Mouse (Mus musculus) thymus, postnatal 0 days (tissue): ENCODE data around the gene Fancd2os. TPM values are rescaled to one million over a fixed set of nuclear protein-coding genes. Genes with fewer than 3 reads are reported as not detected.

Source experiments
- DNase-seq: peaks from one replicate; pipeline ENCODE4 v3.0.0-alpha.2; 2015; ENCODE audit warnings: low spot score
- polyA plus RNA-seq: library from polyadenylated mRNA; unstranded; fragments of >200 nt; fragmentation: Nextera tagmentation; extraction: Ambion mirVana; gene quantifications from 2 replicates; pipeline ENCODE4 v1.2.1, GENCODE M21; 2015

Gene Fancd2os
- 0.25 TPM in 1 of 2 replicates, not detected in the other for polyA plus RNA-seq

DNA sequence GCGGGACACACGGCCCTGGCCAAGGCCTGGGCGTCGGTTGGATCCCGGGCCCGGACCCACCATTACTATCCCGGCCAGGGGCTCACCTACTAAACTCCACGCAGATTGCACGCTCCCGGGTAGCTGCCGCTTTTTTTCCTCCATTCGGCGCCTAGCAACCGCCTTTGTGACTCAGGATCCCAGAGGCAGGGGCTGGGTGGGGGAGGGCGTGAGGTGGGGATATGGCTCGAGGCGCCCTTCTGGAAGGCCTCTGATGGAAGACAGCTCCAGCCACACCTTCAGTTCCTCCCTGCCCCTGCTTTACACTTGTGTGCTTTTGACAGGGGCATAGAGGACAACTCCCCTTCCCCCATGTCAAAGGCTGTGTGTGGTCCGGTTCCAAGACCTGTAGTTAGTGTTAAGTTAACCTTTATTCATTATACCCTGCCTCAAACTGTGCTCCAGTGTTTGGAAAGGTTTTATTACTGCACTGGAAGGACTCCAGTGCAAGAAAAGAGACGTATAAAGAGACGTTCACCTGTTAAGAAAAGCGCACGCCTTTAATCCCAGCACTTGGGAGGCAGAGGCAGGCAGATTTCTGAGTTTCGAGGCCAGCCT is at the start of gene Fancd2os:
Gene Fancd2os, minus strand, starts transcription at position 173 of the 597 bp plus-strand sequence.
- DNase-seq = no peak

DNA sequence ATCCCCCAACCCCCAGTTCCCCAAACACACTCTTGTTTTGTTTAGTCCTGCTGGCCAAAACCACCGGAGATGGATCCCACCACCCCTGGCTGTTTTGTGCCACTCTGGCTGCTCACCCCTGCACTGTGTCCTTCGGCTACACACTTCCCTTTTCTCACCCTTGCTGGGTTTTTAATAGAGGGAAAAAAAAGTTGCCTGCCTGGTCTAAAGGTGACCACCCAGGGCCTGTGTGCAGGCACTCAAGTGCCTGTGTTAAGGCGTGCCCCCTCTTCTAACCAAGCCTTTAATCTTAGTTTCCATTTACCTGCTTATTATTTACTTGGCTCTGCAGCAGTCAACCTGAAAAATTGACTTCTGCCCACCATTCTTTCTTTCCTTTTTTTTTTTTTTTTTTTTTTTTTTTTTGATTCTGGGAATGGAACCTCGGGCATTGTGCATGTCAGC is 49.7 kb upstream of the Fancd2os start:
- no peak for DNase-seq

DNA sequence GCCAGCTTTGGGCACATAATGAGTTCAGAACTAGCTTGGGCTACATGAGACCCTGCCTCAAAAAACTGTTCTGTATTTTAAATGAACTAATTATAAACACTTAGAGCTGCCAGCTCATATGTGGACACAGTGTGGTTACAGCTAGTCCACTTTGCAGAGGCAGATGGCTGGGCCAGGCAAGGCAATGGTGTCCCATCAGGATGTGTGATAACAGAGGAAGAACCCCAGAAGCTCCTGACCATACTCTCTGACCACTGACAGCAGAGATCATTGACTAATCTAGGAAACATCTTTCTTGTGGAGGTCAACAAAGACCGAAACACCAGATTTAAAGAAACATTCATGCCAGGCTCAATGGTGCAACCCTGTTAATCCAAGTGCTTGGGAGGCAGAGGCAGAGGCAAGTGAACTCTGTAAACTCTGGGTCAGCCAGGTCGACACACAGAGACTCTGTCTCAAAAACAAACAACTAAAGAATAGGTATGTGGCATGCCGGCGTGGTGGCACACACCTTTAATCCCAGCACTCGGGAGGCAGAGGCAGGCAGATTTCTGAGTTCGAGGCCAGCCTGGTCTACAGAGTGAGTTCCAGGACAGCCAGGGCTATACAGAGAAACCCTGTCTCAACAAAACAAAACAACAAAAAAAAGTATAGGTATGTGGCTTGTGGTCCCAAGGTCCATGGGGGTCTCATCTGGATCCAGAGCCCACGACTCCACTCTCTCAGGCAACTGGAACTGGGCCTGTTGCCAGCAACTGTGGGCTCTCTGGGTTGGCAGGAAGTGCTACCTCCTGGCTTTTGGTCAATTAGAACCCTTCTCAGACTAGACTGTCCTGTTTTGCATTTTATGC is 49.1 kb upstream of the Fancd2os start:
- no peak for DNase-seq

DNA sequence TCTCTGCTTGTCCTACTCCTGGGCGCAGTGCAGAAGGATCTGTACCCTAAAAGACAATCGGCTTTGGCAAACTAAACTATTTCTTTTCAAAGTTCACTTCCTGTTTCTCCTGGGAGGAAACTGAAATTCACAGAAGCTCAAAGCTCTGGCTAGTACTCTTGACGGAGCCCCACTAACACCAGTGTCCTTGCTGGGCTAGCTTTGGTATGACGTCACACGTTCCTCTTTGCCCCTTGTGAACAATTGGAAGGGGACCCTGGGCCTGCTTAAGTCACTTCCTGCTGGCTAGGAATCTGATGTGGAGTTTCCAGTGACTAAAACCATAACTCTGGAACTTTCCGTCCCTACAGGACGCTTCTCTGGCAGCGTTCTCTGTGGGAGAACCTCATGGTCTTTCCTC is 44.3 kb upstream of the Fancd2os start:
- no peak for DNase-seq

GRCm38 (mm10) chr6:113643967-113644366 is 43.5 kb upstream of the Fancd2os start:
- no peak for DNase-seq

- no peak for DNase-seq
Measured at GRCm38 (mm10) chr6:113643021-113643420, 42.5 kb upstream of the Fancd2os start.

- no peak for DNase-seq
Measured at GRCm38 (mm10) chr6:113642605-113643004, 42.1 kb upstream of the Fancd2os start.

GRCm38 (mm10) chr6:113639201-113639600 is 38.7 kb upstream of the Fancd2os start:
- DNase-seq = no peak

GRCm38 (mm10) chr6:113638302-113639040 is 38.0 kb upstream of the Fancd2os start, which contains the start of gene Irak2:
Gene Irak2, plus strand, starts transcription at chr6:113638467.
- DNase-seq = peak; percentile 94

DNA sequence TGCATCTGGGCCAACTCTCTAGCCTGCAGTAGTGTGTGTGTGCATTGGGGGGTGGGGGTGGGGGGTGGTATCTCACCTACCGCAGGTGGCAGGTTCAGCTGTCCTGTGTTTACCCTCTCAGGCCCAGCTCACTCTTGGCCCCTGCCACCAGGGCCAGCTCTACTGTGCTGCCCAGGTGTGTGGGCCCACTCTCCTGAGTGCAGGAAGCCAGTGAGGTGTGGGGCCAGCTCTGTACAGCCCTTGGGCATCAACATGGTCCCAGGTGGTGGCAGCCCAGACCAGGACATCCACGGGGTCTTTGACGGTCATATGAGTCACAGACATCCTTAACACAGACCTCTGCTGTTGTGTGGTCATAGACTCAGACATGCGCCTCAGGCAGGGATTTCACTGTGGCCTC is 32.3 kb upstream of the Fancd2os start:
- DNase-seq = no peak

DNA sequence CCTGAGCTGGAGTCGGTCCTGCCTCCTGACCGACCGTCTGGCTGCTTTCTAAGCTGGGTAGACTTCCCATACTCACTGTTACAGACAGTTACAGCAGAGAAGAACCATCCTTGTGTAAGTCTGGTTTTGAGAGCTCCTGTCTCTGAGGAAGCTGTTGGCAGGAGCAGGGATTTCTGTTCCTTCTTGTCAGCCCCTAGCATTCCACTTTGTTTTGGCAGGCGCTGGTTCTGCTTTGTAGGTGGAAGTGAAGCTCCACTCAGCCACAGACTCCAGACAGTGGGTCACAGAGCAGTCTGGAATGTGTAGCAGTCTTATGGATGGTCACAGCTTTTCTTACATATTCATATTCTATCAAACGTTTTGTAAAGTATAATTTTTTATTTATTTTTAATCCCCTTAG is 29.8 kb upstream of the Fancd2os start:
- DNase-seq = no peak

- no peak for DNase-seq
Measured at GRCm38 (mm10) chr6:113624989-113625770, 24.7 kb upstream of the Fancd2os start.

- peak; percentile 81 for DNase-seq
Measured at GRCm38 (mm10) chr6:113623941-113624751, 23.6 kb upstream of the Fancd2os start, which contains the start of gene Vhl. Gene Vhl, plus strand, starts transcription at chr6:113623959.

DNA sequence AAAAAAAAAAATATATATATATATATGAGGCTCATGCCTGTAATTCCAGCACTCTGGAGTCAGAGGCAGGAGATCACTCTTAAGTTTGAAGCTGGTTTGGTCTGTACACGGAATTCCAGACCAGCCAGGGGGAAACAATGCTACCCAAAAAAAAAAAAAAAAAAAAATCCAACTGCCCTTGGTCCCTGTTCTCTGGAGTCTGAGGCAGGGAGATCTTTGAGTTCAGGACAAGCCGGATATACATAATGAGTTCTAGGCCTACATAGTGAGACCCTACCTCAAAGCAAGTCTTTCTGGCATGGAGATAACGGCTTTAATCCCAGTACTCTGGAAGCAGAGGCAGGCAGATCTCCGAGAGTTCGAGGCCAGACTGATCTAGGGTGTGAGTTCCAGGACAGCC is 22.9 kb upstream of the Fancd2os start:
- no peak for DNase-seq

DNA sequence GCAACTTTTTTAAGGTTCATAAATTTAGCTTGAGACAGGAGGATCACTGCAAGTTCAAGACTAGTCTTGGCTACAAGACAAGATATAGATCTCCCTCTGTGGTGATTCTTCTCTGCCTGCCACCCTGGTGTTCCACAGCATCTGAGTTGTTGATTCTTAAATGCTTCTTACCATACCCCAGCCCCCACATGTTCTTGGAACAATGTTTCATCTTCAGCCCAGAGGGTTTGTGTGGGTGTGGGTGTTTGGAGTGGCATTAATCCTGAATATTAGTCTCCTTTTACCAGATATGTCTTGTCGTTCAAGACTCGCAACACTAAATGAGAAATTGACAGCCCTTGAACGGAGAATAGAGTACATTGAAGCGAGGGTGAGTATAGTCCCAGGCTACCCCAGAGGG is 15.0 kb upstream of the Fancd2os start:
- no peak for DNase-seq

DNA sequence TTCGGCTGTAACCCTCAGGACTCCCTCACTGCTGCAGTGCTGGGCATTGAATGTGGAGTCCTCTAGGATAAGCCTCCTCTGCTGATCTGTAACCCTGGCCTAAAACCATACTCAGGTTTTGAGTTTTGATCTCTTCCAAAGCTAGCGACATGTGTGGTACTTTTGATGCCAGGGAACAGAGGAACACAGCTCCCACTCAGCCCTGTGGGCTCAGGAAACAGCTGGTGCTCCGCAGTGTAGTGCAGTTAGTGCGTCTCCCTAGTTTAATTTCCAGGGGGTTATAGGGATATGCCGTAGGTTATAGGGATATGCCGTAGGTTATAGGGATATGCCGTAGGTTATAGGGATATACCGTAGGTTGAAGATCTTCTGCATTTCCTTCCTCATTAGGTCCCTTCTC is 14.5 kb upstream of the Fancd2os start:
- DNase-seq = no peak

- DNase-seq = no peak
Measured at GRCm38 (mm10) chr6:113614152-113614551, 13.6 kb upstream of the Fancd2os start.

- DNase-seq = no peak
Measured at GRCm38 (mm10) chr6:113612258-113612969, 11.9 kb upstream of the Fancd2os start.

GRCm38 (mm10) chr6:113609293-113609692 is 8.8 kb upstream of the Fancd2os start:
- DNase-seq = no peak
